Mouse (Mus musculus): Measurements from ENCODE around the gene Olfr665.
"Not testable (repeated sequence)": the region's sequence is repeated elsewhere in the genome, so short reads cannot be mapped to it uniquely, and the experiment has no call there.

The Olfr665 gene

DNA sequence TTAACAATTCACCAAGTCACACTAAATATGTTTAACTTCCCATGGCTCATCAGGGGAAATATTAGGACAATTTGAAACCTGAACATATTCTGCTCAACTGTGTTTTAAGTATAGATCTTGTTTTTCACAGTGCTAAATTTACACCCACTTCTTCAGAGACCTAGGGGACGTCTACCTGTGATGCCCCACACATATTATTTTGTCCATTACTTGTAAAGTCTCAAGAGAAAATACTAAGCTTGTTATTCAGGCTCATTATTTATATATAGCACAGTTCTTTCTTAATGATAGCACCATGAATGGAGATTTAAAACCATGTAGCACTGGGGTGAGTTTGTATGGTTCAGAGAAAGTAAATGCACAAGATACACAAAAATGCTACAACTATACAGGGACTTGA lies at the start of gene Olfr665:
Olfr665 (plus strand) TSS at position 301 of the 400 bp plus-strand sequence.
- DNase-seq, result no peak

- DNase-seq, result no peak
Observed at GRCm38 (mm10) chr7:104842503-104842902, 35.3 kb upstream of the Olfr665 start, which contains the start of gene Usp17lb. TSS of gene Usp17lb (minus strand) at chr7:104842603.

DNA sequence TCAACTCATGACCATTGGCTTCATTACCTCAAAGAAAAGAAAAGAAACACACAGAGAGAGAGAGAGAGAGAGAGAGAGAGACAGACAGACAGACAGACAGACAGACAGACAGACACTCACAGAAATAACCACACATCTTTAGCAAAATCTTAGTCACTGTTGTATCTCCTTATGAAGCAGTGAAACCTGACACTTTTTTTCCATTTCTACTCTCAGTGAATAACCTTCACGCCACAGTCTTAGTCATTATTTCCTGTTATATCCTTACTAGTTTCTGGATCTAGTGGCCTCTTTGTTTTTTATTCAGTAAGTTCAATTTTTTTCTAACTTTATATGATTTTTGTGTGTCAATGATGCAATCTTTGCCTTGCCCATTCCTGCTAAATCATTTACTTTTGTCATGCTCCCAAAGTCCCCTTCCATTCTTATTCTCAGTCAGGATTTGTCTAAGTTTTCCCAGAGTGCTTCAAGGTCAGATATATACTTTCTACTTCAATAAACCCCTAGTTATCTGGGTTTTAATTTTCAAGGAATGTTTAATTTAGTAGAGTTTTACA lies 34.0 kb upstream of the Olfr665 start:
- DNase-seq, result no peak

DNA sequence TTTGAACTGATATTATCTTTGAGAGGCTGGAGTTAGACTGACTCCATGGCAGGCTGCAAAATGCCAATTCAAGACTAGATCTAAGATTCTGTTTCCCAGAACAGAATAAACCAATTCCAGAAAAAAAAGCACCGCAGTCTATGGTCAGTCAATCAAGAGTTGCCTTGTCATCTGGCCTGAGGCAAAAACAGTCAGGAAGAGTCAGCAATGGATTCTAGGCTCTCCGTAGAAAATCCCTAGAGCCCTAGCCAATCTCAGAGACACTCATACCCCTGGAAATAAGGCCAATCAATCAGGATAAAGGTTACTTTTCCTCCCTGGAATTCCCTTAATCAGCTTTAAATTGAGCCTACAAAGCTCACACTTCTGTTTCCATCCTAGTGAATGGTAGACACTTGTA lies 26.3 kb upstream of the Olfr665 start:
- DNase-seq, result not testable (repeated sequence)

GRCm38 (mm10) chr7:104855248-104855750 lies 22.5 kb upstream of the Olfr665 start:
- no peak for DNase-seq

GRCm38 (mm10) chr7:104856709-104857108 lies 21.1 kb upstream of the Olfr665 start, which contains the start of gene Usp17la:
TSS of gene Usp17la (plus strand) at chr7:104857009.
- DNase-seq, result not testable (repeated sequence)

- no peak for DNase-seq
Observed at GRCm38 (mm10) chr7:104857683-104858082, 20.1 kb upstream of the Olfr665 start.

DNA sequence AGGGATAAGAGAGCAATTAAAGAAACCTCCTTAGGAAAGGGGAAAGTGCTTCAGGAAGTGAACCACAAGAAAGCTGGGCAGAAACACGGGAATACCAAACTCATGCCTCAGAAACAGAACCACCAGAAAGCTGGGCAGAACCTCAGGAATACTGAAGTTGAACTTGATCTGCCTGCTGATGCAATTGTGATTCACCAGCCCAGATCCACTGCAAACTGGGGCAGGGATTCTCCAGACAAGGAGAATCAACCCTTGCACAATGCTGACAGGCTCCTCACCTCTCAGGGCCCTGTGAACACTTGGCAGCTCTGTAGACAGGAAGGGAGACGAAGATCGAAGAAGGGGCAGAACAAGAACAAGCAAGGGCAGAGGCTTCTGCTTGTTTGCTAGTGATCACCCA lies 16.4 kb upstream of the Olfr665 start:
- DNase-seq, result no peak

DNA sequence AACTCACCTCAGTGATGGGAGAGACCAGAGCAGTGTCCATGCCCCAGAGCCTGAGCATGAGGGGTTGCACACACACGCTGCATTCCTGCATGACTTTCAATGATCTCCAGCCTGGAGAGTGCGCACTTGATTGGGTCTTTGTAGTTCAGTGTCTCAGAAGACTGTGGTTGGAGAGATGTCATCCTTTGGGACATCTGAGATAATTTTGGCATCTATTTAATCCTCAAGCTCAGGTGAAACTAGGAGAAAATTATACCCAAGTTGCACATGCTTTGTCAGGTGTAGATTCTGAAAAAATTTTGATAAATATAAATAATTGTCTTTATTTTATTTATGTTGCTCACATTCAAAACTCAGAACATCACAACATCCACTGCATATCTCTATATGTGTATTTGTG lies 18.0 kb downstream of the Olfr665 start, which contains the start of gene Olfr666:
Olfr666 (minus strand) TSS at position 101 of the 400 bp plus-strand sequence.
- DNase-seq, result no peak

GRCm38 (mm10) chr7:104921382-104921781 lies 43.6 kb downstream of the Olfr665 start, which contains the start of gene Olfr667:
TSS of gene Olfr667 (minus strand) at chr7:104921482.
- no peak for DNase-seq

DNA sequence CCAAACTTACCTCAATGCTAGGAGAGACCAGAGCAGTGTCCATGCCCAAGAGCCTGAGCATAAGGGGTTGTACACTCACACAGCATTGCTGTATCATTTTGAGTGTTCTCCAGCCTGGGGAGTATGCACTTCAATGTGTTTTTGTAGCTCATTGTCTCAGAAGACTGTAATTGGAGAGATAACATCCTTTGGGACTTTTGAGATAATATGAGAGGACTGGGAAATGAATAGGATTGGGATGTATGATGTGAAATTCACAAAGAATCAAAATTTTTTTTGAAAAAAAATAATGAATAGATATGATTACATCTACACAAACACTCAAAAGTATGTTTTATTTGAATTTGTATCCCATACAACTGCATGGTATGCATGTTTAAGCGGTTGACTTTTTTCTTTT lies 50.1 kb downstream of the Olfr665 start, which contains the start of gene Olfr668:
Olfr668 (minus strand) TSS at position 101 of the 400 bp plus-strand sequence.
- DNase-seq, result no peak

Measured in spleen, adult 18-20 months (tissue).